Mouse (Mus musculus): ENCODE results near the gene Slc35d3.

The Slc35d3 gene

GRCm38 (mm10) chr10:19850998-19851691, at the start of gene Slc35d3:
Slc35d3 (minus strand) TSS chr10:19851459.
- DNase-seq: peak; percentile 71

DNA sequence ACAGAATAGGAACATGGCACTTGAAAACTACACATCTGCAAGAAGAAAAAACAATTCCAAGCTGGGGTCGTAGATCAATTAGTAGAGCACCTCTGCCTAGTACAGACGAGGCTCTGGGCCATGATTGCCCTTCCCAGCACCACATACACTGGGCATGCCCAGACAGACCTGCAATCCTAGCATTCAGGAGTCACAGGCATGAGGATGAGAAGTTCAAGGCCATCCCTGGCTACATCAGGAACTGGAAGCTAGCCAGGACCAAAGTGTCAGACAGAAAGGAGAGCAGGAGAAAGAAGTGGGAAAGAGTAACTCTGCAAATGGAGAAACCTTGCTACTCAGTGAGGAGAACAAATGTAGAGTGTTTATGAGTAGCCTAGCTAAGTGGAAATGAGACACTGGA, 48.9 kb upstream of the Slc35d3 start:
- DNase-seq: no peak

GRCm38 (mm10) chr10:19893976-19894375, 42.7 kb upstream of the Slc35d3 start:
- peak; percentile 60 for DNase-seq

DNA sequence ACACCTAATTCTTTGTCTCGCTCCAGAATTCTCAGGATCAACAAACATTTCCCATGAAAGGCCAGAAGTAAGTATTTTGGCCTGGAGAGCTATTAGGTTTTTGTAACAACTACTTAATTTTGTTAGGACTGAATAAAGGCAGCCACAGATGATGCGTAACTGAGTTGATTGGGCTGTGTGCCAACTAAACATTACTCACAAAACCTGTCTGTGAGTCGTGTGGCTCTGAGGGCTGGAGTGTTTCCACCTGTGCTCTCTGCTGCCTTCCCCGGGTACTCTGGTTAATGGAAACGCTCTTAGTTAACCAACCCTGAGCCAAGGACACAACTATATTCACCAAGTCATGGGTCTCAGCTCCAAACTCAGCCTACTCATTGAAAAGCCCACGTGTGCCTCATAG, 41.9 kb upstream of the Slc35d3 start:
- no peak for DNase-seq

DNA sequence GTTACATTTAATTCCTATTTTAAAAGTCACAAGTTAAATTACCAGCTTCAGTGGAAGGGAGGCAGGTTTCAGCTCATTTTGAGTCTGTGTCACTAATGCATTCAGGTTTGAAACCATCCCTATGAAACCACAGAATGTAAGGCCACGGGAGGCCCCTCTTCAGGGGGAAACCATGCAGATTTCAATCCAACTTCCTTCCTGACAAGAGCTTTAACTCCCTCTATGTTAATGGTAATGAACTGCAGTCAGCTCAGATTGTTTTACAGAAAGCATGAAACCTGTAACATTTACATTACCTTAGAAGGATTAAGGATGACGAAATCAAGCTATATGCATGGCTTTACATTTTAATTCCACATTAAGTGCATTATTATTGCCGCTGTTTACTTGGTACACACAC, 40.4 kb upstream of the Slc35d3 start:
- no peak for DNase-seq

DNA sequence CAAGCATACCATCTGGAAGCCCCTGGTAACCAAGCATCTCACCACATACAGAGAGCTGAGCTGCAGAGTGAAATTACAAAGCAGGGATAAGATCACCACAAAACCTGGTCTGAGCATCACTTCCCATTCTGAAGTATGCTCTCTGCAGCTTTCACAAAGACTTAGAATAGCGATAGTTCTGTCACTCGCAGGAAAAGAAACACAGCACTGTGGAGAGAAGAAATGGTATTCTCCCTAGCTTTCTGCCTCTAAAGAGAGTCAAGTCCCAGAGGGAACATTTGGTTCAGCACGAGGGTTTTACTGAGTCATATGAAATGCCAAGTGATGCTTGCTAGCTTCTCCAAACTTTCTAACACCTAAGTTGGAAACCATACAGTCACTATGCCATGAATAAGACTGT, 38.6 kb upstream of the Slc35d3 start:
- no peak for DNase-seq

DNA sequence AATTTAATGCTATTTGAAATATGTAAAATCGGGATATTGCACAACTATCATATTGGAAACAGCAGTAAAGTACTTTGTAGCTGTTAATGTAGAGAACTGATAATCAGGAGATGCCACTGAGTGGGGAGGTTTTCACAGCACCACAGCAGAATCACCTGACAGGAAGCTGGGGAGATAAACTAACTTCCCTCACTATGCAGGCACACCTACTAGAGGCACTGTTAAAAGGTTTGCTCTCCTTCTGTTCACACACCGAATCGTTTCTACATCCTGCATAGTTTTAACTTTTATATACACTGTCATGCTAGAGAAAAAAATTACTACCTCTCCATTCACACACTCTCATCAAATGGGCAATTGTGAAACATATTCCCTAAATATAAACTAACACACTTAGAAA, 35.0 kb upstream of the Slc35d3 start:
- no peak for DNase-seq

- no peak for DNase-seq
Observed at GRCm38 (mm10) chr10:19884409-19884808, 33.1 kb upstream of the Slc35d3 start.

DNA sequence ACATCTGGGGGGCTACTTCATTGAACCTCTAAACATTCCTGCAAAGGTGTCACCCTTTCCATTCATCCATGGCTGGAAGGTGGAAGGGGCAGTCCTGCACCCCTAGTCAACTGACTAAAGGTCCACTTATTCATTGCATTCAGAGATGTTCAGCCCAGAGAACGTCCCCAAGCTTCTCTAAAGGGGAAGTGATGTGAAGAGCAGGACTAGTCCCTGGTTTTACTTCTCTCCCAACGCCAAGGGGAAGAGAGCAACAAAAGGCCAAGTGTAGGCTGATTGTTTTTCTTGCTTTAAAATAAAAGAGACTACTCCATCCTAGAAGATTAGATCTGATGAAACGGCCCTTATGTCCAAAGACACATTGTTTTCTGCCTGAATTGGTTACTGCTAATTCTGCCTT, 29.2 kb upstream of the Slc35d3 start:
- no peak for DNase-seq

DNA sequence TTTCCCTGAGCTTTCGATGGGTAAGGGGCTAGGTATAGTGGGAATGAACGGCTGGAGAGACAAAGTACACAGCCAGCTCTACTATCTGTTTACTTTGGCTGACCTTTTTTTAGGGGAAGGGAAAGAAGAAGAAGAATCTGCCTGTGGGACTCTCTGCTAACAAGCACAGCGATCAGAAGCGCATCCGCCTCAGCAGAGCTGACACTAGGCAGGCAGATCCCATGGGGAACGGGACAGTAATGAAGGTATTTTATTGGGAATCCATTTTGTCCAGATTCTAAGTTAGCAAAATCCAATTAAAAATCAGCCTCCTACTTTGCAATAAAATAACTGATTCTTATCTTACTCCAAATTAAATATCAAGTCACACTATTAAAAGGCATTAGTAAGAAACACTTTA, 27.9 kb upstream of the Slc35d3 start:
- DNase-seq: no peak

DNA sequence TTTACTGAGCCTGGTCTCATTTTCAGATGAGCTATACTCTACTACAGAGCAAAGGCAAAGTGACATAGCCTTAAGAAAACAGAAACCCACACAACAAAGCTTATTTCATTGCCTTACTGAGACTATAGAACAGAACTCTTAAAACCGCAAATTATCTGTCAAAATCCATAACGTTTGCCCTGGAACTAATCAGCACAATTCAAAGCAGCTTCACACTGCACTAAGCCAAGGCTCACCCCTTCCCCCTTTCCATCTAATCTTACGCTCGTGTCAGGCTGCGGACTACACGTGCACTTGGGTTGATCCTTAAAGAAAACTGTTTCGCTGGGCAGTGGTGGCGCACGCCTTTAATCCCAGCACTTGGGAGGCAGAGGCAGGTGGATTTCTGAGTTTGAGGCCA, 26.4 kb upstream of the Slc35d3 start:
- no peak for DNase-seq

DNA sequence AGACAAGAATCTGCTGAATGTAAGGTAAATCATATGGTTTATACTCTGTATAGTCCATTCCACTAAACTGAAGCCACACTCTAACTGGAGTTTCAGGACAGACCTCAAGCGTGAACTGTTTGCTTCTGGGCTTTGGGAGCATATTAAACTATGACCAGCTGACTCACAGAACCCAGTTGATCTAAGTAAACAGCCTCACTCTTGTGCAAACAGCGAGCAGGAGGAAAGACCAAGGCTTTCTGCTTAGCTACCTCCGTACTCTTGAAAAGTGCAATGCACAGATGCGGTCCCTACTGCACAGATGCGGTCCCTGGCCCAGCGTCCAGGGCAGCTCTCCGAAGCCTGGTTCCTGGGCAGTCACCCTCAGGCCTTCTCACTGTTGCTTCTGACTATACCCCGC, 26.0 kb upstream of the Slc35d3 start:
- no peak for DNase-seq

- DNase-seq: no peak
Observed at GRCm38 (mm10) chr10:19876669-19877068, 25.4 kb upstream of the Slc35d3 start.

- DNase-seq: no peak
Observed at GRCm38 (mm10) chr10:19875346-19875745, 24.1 kb upstream of the Slc35d3 start.

DNA sequence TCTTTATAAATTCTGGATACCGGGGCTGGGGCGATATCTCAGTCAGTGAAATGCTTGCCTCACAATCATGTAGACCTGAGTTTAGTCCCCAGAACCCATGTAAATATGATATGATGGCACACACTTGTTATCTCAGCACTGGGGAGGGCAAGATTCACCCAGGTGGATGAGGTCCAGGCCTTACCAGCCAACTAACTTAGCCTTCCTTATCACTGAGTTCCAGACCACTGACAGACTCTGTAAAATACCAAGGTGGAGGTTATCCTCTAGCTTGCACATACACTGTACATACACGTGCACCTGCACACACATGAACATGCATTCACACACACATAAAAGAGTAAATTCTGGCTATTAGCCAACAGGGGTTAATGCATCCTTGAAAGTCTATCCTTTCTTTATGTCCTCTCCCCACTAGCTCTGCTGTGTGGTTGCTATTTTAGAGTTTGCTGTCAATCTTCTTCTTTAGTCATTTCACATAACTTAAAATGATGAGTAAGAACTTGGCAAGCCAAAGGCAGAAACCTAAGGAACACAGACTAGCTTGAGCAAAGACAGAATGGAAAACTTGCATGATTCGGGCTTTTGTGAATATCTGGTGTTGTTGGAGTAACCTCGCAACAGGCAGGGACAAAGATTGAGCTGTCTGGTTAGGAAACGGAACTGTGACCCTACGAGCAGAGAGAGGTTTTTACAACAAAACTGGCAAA, 4.5 kb upstream of the Slc35d3 start:
- DNase-seq: no peak

DNA sequence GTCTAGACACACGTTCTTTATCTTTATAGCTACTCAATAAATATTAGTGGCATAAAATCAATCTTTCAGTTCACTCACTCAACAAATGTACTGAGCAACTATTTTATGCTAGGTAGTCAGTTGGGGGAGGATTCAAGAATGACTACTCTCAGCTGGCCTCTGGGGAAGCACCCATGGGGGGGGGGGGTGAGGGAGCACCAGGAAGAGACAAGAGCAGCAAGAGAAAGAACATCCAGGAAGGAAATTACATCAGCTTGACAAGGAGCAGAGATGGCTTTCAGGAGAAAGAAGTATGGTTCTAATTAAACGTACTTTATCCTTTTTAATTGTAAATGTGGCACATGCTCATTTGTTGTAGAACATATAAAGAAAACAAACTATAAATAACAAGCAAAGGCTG, 2.4 kb upstream of the Slc35d3 start:
- DNase-seq: no peak

DNA sequence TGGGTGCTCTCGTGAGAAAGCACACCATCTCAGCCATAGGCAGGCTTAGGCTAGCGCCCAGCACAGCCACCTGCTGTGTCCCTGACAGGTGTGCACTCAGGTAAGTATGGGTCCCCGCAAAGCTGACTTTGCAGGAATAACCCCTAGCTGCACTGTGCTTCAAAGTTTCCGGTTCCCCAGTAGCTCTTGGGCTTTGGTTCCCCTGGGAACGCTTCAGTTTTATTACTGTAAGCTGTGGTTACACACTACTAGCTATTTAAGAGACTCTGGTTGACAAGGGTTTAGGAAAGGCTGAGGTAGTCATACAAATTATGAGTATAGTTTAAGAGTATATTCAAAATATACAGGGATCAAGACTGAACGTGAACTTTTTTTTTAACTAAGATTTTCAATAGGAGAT, 1.5 kb upstream of the Slc35d3 start:
- DNase-seq: no peak

- DNase-seq: peak; percentile 29
Observed at GRCm38 (mm10) chr10:19850544-19850997, 688 bp downstream of the Slc35d3 start.

GRCm38 (mm10) chr10:19849771-19850365, 1.4 kb downstream of the Slc35d3 start:
- peak; percentile 15 for DNase-seq

DNA sequence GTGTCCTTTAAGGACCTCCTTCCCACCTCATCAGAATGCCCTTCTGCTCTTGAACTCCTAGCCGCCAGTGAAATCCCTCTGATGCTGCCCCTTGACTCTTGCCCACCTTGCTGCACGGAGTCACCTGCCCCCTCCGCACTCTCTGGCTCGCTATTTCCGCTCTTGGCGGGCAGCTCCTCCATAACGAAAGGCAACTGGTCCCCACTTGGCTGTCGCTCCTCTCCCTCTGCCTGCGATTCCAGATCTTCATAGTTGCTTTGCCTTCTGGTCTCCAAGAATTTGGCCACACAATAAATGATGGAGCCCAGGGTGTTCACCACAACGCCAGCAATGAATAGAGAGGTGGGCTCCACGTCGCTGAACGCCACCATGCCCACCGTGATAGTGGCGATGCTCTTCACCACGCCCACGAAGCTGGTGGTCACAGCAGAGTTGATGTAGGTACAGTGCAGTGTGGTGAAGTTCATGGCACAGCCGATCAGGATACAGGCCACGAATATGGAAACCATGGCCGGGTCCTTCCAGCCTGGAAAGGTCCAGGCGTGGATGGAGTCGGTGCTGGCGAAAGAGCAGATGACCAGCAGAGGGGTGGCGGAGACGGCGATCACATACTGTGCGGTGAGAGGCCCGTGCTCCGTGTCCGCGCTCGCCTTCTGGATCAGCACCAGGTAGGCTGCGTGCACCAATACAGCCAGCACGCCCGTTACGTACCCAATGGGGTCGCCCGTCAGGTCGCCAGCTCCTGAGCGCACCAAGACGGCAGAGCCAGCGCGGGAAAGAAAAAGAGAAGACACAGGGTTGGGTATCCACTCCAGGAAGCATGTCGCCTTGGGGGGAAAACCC, 2.1 kb downstream of the Slc35d3 start:
- no peak for DNase-seq

GRCm38 (mm10) chr10:19839836-19840235, 11.4 kb downstream of the Slc35d3 start:
- no peak for DNase-seq

GRCm38 (mm10) chr10:19835887-19836710, 15.2 kb downstream of the Slc35d3 start:
- DNase-seq: no peak

All from thymus, postnatal 25 days (tissue).